ENCODE assay signal across 29 mouse cellular contexts in the genomic region with DNA sequence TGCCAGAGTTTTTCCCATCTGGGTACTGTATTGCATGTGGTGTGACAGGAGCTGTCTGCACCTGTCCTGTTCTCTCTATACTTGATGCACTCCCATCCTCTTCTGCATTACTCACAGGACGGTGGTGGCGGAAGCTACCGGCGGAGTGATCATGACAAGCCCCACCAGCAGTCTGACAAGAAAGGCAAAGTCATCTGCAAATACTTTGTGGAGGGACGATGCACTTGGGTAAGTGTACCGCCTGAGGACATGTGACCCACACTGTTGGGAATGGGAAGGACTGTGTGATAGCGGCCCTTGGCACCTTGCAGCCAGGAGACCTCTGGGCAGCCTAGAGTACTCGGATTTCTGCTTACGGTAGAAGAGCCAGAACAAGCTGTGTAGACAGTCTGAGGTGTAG. TPM values are rescaled to one million over a fixed set of nuclear protein-coding genes. Genes with fewer than 3 reads are reported as not detected.
DNase-seq lines count a peak whose midpoint lies in the region; ATAC-seq and TF ChIP-seq lines count a peak whose summit lies in the region.
"Had no signal": no experiment of that assay in that cellular context is flagged by ENCODE, and none has a peak within 500 bp of the region (broad histone marks: within the 10 kb centered on the region; RNA-seq: fewer than 3 reads in every experiment).

No protein-coding gene starts in this region.

- no peaks in the 10 kb centered on the region for H3K9me3 ChIP-seq in intestine, postnatal 0 days (ENCODE audit: control insufficient read depth)
- H3K9me3 ChIP-seq in intestine, embryonic 16.5 days (ENCODE audit: control insufficient read depth, low read length), result no peaks in the 10 kb centered on the region
- H3K9me3 ChIP-seq: embryonic facial prominence, embryonic 13.5 days; embryonic facial prominence, embryonic 15.5 days; forebrain, embryonic 10.5 days; forebrain, embryonic 12.5 days; G1E had no signal

- no peak overlapping the region for H3K4me3 ChIP-seq in intestine, postnatal 0 days (ENCODE audit: low read depth, low read length)
- no peak overlapping the region for H3K4me3 ChIP-seq in intestine, embryonic 16.5 days (ENCODE audit: low read length)
- no peak overlapping the region for H3K4me3 ChIP-seq in small intestine, adult 2 months (ENCODE audit: low read depth, low read length)
- H3K4me3 ChIP-seq: embryonic facial prominence, embryonic 13.5 days; embryonic facial prominence, embryonic 15.5 days; erythroblast, embryonic 14.5 days; forebrain, embryonic 10.5 days; forebrain, embryonic 12.5 days had no signal

- ATAC-seq in intestine, postnatal 0 days, result no peak
- ATAC-seq in intestine, embryonic 16.5 days, result no peak
- ATAC-seq: activated CD4-positive, CD25-positive, alpha-beta regulatory T cell, adult 4 months; CD4-positive, CD25-positive, alpha-beta regulatory T cell, adult 4 months; forebrain, embryonic 14.5 days; forebrain, embryonic 16.5 days; Patski had no signal

- H3K36me3 ChIP-seq in intestine, postnatal 0 days (ENCODE audit: control insufficient read depth, insufficient read depth), result peaks cover 87% of the 10 kb centered on the region
- H3K36me3 ChIP-seq in intestine, embryonic 16.5 days (ENCODE audit: control insufficient read depth, insufficient read depth, low read length), result peaks cover 33% of the 10 kb centered on the region
- peaks cover 78% of the 10 kb centered on the region for H3K36me3 ChIP-seq in small intestine, adult 2 months (ENCODE audit: control insufficient read depth, insufficient read depth, low read length)

- peak; percentile 92 for DNase-seq in heart, adult 11 months
- no peak for DNase-seq in heart, postnatal 4 days
- DNase-seq: adrenal gland, postnatal 10 days; adrenal gland, postnatal 25 days; B cell, adult 2 months; cerebellum, adult 11 months; cerebellum, adult 18-20 months; cerebellum, adult 8-10 months; cerebellum, adult 9-11 months; cerebellum, postnatal 14 days; cerebellum, postnatal 36 days; embryo, embryonic 11 days had no signal

- 0 out of 2 replicates have a peak, but pooled peaks cover 9% of the 10 kb centered on the region for H3K4me1 ChIP-seq in intestine, postnatal 0 days (replicated peaks; ENCODE audit: control insufficient read depth, insufficient read depth, low read length)
- peaks cover 17% of the 10 kb centered on the region for H3K4me1 ChIP-seq in intestine, embryonic 16.5 days (ENCODE audit: control insufficient read depth, insufficient read depth, low read length)
- H3K4me1 ChIP-seq in small intestine, adult 2 months (ENCODE audit: control insufficient read depth, insufficient read depth, insufficient read length, low read length), result peaks cover 34% of the 10 kb centered on the region
- H3K4me1 ChIP-seq: embryonic facial prominence, embryonic 13.5 days; embryonic facial prominence, embryonic 15.5 days; forebrain, embryonic 10.5 days; forebrain, embryonic 12.5 days had no signal

- 77% methylated on average over 9 of the region's 9 CpGs for WGBS in intestine, postnatal 0 days
- 94% methylated on average over 9 of the region's 9 CpGs for WGBS in intestine, embryonic 16.5 days
- WGBS in small intestine, adult 2 months, result 90% methylated on average over 9 of the region's 9 CpGs

- no peak overlapping the region for H3K9ac ChIP-seq in intestine, postnatal 0 days (ENCODE audit: low read depth, low read length)
- no peak overlapping the region for H3K9ac ChIP-seq in intestine, embryonic 16.5 days (ENCODE audit: low read depth, low read length)
- H3K9ac ChIP-seq: embryonic facial prominence, embryonic 13.5 days; embryonic facial prominence, embryonic 15.5 days; forebrain, embryonic 12.5 days had no signal

- peak overlapping the region; percentile 94 for H3K27ac ChIP-seq in intestine, postnatal 0 days (ENCODE audit: low read depth, low read length)
- no peak overlapping the region for H3K27ac ChIP-seq in intestine, embryonic 16.5 days (ENCODE audit: low read length)
- peak overlapping the region; percentile 95; the same call in 1 of the 2 replicates for H3K27ac ChIP-seq in small intestine, adult 2 months (ENCODE audit: insufficient read depth, low read depth, low read length)
- H3K27ac ChIP-seq: embryonic facial prominence, embryonic 13.5 days; embryonic facial prominence, embryonic 15.5 days; forebrain, embryonic 10.5 days; forebrain, embryonic 12.5 days had no signal

- H3K4me2 ChIP-seq in intestine, postnatal 0 days (replicated peaks; ENCODE audit: low read depth), result no peak overlapping the region
- H3K4me2 ChIP-seq in intestine, embryonic 16.5 days (ENCODE audit: low read depth, low read length), result no peak overlapping the region
- H3K4me2 ChIP-seq: embryonic facial prominence, embryonic 13.5 days; embryonic facial prominence, embryonic 15.5 days; forebrain, embryonic 12.5 days had no signal

- H3K27me3 ChIP-seq in intestine, postnatal 0 days (replicated peaks; ENCODE audit: control insufficient read depth, insufficient read depth, low read length), result no peaks in the 10 kb centered on the region
- no peaks in the 10 kb centered on the region for H3K27me3 ChIP-seq in intestine, embryonic 16.5 days (replicated peaks; ENCODE audit: control insufficient read depth, insufficient read depth, low read length)
- H3K27me3 ChIP-seq in small intestine, adult 2 months (ENCODE audit: control insufficient read depth, insufficient read depth, low read length), result no peaks in the 10 kb centered on the region
- H3K27me3 ChIP-seq: CH12.LX; embryonic facial prominence, embryonic 13.5 days; embryonic facial prominence, embryonic 15.5 days; forebrain, embryonic 12.5 days; Patski had no signal

- no peak for TF ChIP-seq POLR2A in small intestine, adult 2 months (IDR thresholded peaks at IDR 0.05; ENCODE audit: low read depth, low read length)

- TF ChIP-seq CTCF in intestine, postnatal 0 days (IDR thresholded peaks at IDR 0.05; ENCODE audit: low read depth), result no peak
- no peak for TF ChIP-seq CTCF in small intestine, adult 2 months (IDR thresholded peaks at IDR 0.05; ENCODE audit: extremely low read depth, insufficient read length, insufficient replicate concordance, low read depth, low read length)

RNA-seq across cellular contexts. Expression of a gene that starts 23.0 kb away (rescaled TPM):
- total RNA-seq in heart, postnatal 4 days (2021), result 10 to 100 TPM; 36.8 to 39.3 TPM
- 12.9 and 13.5 TPM in 2 replicates for polyA plus RNA-seq in intestine, postnatal 0 days (2015; fragmentation: Nextera tagmentation; extraction: Ambion mirVana)
- polyA plus RNA-seq in intestine, embryonic 16.5 days (2015; fragmentation: Nextera tagmentation; extraction: Ambion mirVana), result 9.6 and 11.1 TPM in 2 replicates
- polyA plus RNA-seq in small intestine, adult 2 months (2012; rRNA removed), result 23.3 and 60.6 TPM in 2 replicates

RNA-seq across cellular contexts. Expression of a gene that starts 28.8 kb away (rescaled TPM):
- total RNA-seq in heart, postnatal 4 days (2021), result 10 to 100 TPM; 70.3 to 77.9 TPM
- 124 and 132 TPM in 2 replicates for polyA plus RNA-seq in intestine, postnatal 0 days (2015; fragmentation: Nextera tagmentation; extraction: Ambion mirVana)
- polyA plus RNA-seq in intestine, embryonic 16.5 days (2015; fragmentation: Nextera tagmentation; extraction: Ambion mirVana), result 52.4 and 62.8 TPM in 2 replicates
- polyA plus RNA-seq in small intestine, adult 2 months (2012; rRNA removed), result 156 and 330 TPM in 2 replicates

RNA-seq across cellular contexts. Expression of a gene that starts 36.1 kb away (rescaled TPM):
- total RNA-seq in heart, postnatal 4 days (2021), result 100 to 1,000 TPM; 105 to 110 TPM
- polyA plus RNA-seq in intestine, postnatal 0 days (2015; fragmentation: Nextera tagmentation; extraction: Ambion mirVana), result 90.7 and 91.5 TPM in 2 replicates
- polyA plus RNA-seq in intestine, embryonic 16.5 days (2015; fragmentation: Nextera tagmentation; extraction: Ambion mirVana), result 238 and 263 TPM in 2 replicates
- 9.8 and 15.0 TPM in 2 replicates for polyA plus RNA-seq in small intestine, adult 2 months (2012; rRNA removed)

RNA-seq across cellular contexts. Expression of a gene that starts 53.8 kb away (rescaled TPM):
- not detected for total RNA-seq in heart, postnatal 4 days (2021)
- polyA plus RNA-seq in intestine, postnatal 0 days (2015; fragmentation: Nextera tagmentation; extraction: Ambion mirVana), result 0.22 and 0.27 TPM in 2 replicates
- 0.13 and 0.27 TPM in 2 replicates for polyA plus RNA-seq in intestine, embryonic 16.5 days (2015; fragmentation: Nextera tagmentation; extraction: Ambion mirVana)
- polyA plus RNA-seq in small intestine, adult 2 months (2012; rRNA removed), result 0.05 TPM in 1 of 2 replicates, not detected in the other
- total RNA-seq: adrenal gland, adult 18-20 months; adrenal gland, postnatal 10 days; adrenal gland, postnatal 25 days; common myeloid progenitor, adult 5-6 weeks had no signal
- polyA plus RNA-seq: CD4-positive, CD25-positive, alpha-beta regulatory T cell, adult 4 months; erythroblast, embryonic 14.5 days; G1E had no signal
